Mouse (Mus musculus): ENCODE measurements around the gene Rap1gap2.
A peak's percentile ranks its signal among the peaks of the same experiment; 100 is the strongest.

Rap1gap2 gene

GRCm38 (mm10) chr11:74402126-74402525, 208.6 kb downstream of the Rap1gap2 start:
- peak; percentile 19 for DNase-seq

GRCm38 (mm10) chr11:74395583-74395982, 215.1 kb downstream of the Rap1gap2 start:
- no peak for DNase-seq

DNA sequence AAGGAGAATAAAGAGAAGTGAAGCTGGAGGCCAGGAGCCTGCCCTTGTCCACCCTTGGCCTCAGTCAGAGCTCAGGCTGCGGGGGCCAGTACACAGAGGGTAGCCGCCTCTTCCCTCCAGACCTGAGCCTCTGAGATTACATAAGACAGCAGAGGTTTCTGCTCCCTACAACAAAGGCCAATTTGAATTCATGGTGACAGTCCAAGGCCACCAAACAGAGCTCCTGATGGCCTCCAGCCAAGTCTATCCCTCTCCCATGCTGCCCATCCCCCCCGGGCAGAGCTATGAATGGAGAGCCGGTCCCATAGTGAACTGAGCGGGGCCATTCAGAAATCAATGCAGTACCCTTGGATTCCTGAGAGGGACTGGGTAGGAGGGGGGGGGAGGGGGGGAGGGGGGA, 217.2 kb downstream of the Rap1gap2 start:
- DNase-seq = no peak

DNA sequence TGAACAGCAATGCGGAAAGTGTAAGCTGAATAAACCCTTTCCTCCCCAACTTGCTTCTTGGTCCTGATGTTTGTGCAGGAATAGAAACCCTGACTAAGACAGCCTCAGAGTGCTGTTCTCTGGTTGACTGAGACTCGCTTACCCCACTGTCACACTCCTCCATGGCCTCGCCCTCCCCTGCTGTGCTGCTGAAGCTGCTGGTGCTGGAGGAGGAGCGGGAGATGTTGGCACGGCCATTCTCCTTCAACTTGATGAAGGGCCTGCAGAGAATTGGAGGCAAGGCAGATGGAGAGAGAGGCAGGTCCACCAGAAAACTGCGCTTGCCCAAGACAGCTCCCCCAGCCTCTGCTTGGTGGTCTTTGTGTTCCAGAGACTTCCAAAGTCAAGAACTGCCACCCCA, 217.8 kb downstream of the Rap1gap2 start:
- DNase-seq = no peak

DNA sequence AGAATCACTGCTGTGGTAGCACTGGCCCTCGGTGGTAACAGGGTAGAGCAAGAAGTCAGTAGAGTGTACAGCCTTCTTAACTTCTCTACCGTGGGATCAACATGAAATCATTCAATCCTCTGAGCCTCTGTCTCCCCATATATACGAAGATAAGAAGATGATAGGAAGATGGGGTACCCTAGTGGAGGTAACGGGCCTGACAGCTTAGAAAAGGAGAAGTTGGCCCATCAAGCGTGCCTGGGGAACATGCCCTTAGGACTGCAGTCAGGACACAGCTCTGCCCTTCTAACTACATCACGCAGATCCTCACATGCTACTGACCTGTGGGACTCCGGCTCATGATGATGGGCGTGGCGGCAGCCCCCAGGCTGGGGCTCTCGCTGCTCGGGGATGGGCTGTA, 218.8 kb downstream of the Rap1gap2 start:
- DNase-seq = no peak

GRCm38 (mm10) chr11:74387203-74387602, 223.5 kb downstream of the Rap1gap2 start:
- DNase-seq = no peak

GRCm38 (mm10) chr11:74385674-74386073, 225.0 kb downstream of the Rap1gap2 start:
- peak; percentile 42 for DNase-seq

GRCm38 (mm10) chr11:74379166-74379873, 231.4 kb downstream of the Rap1gap2 start:
- no peak for DNase-seq

- DNase-seq = peak; percentile 48
These were observed 233.9 kb downstream of the Rap1gap2 start for GRCm38 (mm10) chr11:74376847-74377246.

GRCm38 (mm10) chr11:74371393-74372100, 239.2 kb downstream of the Rap1gap2 start:
- peak; percentile 71 for DNase-seq

GRCm38 (mm10) chr11:74361769-74362168, 248.9 kb downstream of the Rap1gap2 start, which contains the start of gene Olfr412:
TSS of gene Olfr412 (plus strand) at chr11:74362069.
- no peak for DNase-seq

GRCm38 (mm10) chr11:74352550-74352949, 258.2 kb downstream of the Rap1gap2 start, which contains the start of gene Olfr411:
TSS of gene Olfr411 (minus strand) at chr11:74352650.
- no peak for DNase-seq

DNA sequence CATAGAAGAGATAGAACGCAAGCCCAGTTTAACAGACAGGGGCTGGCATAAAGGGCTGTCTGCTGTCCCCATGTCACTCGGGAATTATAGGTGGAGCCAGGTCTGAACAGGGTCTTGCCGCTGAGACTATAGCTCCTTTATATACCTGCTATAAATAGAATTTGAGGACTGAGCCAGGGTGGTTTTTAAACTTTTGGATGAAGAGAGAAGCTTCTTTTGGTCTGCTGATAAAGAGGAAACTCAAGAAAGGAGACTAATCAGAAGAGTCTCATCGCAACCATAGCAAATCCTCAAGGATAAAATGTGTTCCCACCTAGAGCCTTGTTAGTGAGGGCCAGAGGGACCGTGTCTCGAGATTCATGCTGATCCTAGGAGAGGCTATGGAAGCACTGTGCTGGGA, 272.8 kb downstream of the Rap1gap2 start, which contains the start of gene Olfr410:
Olfr410 (minus strand) TSS at position 101 of the 400 bp plus-strand sequence.
- DNase-seq = no peak

All from kidney, adult 9 months (tissue).